Mouse (Mus musculus): Measurements from ENCODE around the gene Jade1. TPM values are rescaled to one million over a fixed set of nuclear protein-coding genes. Genes with fewer than 3 reads are reported as not detected.

The Jade1 gene
- polyA plus RNA-seq, 1 experiment, result 31.3 TPM

- no peak for DNase-seq (ENCODE audit: extremely low spot score in 1 of 2, low spot score in 1 of 2)
These were observed 63.0 kb downstream of the Jade1 start for GRCm38 (mm10) chr3:41618488-41618887.

- DNase-seq (ENCODE audit: extremely low spot score in 1 of 2, low spot score in 1 of 2), result no peak
These were observed 65.4 kb downstream of the Jade1 start for GRCm38 (mm10) chr3:41620971-41621370.

- no peak for DNase-seq (ENCODE audit: extremely low spot score in 1 of 2, low spot score in 1 of 2)
These were observed 100.1 kb downstream of the Jade1 start for GRCm38 (mm10) chr3:41655642-41656041.

Other genes with a start within 250 kb of the Jade1 start
- gene Sclt1, start 186.8 kb downstream of the Jade1 start, polyA plus RNA-seq (2012; rRNA removed), result 13.7 and 14.5 TPM in 2 replicates
- 10.9 and 11.8 TPM in 2 replicates for gene D3Ertd751e, start 186.9 kb downstream of the Jade1 start, polyA plus RNA-seq (2012; rRNA removed)

Measured in frontal cortex, adult 2 months (tissue).